Mouse (Mus musculus) embryonic facial prominence, embryonic 15.5 days (tissue): ENCODE results near the gene Hacd1. TPM values are rescaled to one million over a fixed set of nuclear protein-coding genes. Genes with fewer than 3 reads are reported as not detected.

Source experiments
- ATAC-seq: fragments of 200-750 bp; cut with Nextera tagmentation; 2 replicates; pipeline ENCODE4 v1.8.0; 2017; ENCODE audit warnings: low read depth, moderate TSS enrichment; ENCODE audit not compliant: insufficient number of reproducible peaks, low FRiP score, low TSS enrichment
- H3K27ac ChIP-seq: fragments of 300-500 bp; sonication (generic); replicated peaks from 2 replicates; pipeline ENCODE4 v1.5.1; 2015; ENCODE audit warnings: mild to moderate bottlenecking, inconsistent platforms
- H3K27me3 ChIP-seq: fragments of 300-500 bp; sonication (generic); 2 replicates; pipeline ENCODE4 v1.6.1; 2015; ENCODE audit warnings: inconsistent platforms
- H3K36me3 ChIP-seq: fragments of 300-500 bp; sonication (generic); 2 replicates; pipeline ENCODE4 v1.6.1; 2015; ENCODE audit warnings: mild to moderate bottlenecking, inconsistent platforms
- H3K4me1 ChIP-seq: fragments of 300-500 bp; sonication (generic); 2 replicates; pipeline ENCODE4 v1.6.1; 2015; ENCODE audit warnings: inconsistent platforms
- H3K4me2 ChIP-seq: fragments of 300-500 bp; sonication (generic); replicated peaks from 2 replicates; pipeline ENCODE4 v1.6.1; 2015; ENCODE audit warnings: mild to moderate bottlenecking, inconsistent platforms
- H3K4me3 ChIP-seq: fragments of 300-500 bp; sonication (generic); replicated peaks from 2 replicates; pipeline ENCODE4 v1.5.1; 2015; ENCODE audit warnings: mild to moderate bottlenecking, inconsistent platforms
- H3K9ac ChIP-seq: fragments of 300-500 bp; sonication (generic); 2 replicates; pipeline ENCODE4 v1.6.1; 2015; ENCODE audit warnings: inconsistent platforms
- H3K9me3 ChIP-seq: fragments of 300-500 bp; sonication (generic); replicated peaks from 2 replicates; pipeline ENCODE4 v1.6.1; 2016; ENCODE audit warnings: inconsistent platforms
- WGBS: fragments of 180-500 bp; shearing (Covaris S2); methylation state at CpG from one replicate; pipeline ENCODE4 v1.1.7; 2015; 5-methylcytosine and 5-hydroxymethylcytosine counted together
- polyA plus RNA-seq: library from polyadenylated mRNA; unstranded; fragments of >200 nt; fragmentation: Nextera tagmentation; extraction: Ambion mirVana; gene quantifications from 2 replicates; pipeline ENCODE4 v1.2.1, GENCODE M21; 2015

The Hacd1 gene
- polyA plus RNA-seq, 1 experiment from 2014 or later = 71.5 TPM

DNA sequence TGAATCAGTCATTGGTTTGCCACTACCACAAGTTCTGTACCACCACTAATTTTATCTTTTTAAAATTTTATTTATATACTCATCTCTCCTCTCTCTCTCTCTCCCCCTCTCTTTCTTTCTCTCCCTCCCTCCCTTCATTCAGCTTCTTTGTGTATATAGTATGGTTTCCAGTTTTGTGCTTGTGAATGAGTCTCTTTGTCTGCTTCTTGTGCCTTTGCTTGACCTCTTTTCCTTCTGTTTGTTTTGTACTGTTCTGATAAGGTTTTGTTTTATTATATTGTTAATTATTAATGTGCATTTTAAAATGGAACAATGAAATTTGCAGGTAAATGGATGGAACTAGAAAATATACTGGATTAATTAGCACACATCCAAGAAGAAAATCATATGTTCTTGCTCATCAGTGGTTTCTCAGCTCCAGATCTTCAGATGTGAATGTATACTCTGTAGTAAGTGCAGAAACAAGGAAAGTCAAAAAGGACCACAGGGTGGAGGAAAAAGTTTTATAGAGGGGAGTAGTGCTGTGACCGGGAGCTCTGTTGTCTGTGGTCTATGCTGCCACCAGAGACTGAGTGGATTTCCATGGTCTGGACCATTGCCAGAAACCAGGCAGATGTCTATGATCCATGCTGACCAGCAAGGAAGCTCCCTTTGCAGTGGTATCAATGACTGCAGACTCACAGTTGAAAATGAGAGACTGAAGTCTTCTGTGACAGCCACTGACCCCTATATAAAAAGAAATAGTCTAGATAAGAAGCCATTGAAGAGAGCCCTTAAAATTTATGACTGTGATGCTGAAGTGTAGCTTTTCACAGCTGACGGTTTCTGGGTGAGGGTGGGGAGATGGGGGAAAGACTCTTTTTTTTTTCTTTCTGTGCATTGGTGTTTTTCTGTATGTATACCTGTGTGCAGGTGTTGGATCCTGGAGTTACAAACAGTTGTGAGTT lies 10.0 kb upstream of the Hacd1 start:
- no peaks in the 10 kb centered on the region for H3K4me1 ChIP-seq
- H3K27ac ChIP-seq = no peak overlapping the region
- no peaks in the 10 kb centered on the region for H3K36me3 ChIP-seq
- no peak overlapping the region for H3K4me2 ChIP-seq
- ATAC-seq = no peak
- no peak overlapping the region for H3K9ac ChIP-seq
- WGBS = 60% methylated on average over 2 of the region's 2 CpGs
- H3K27me3 ChIP-seq = no peaks in the 10 kb centered on the region
- H3K9me3 ChIP-seq = no peaks in the 10 kb centered on the region
- H3K4me3 ChIP-seq = no peak overlapping the region

DNA sequence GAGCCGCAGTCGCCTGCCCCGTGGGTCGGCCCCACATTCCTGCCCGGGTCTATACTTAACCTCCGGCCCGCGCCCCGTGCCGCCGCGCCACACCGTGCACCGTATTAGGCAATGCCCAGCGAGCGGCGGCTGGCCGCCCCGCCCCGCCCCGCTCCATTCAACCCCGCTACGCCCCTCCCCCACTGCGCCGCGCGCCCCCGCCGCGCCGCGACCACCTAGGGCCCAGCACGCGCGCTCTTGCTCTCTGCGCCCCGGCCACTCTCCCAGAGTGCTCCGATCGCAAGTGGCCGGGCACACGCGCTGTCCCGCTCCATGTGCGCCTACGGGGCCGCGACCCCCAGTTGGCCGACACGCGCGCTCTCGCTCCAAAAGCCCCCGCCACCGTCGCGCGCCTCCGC lies 768 bp downstream of the Hacd1 start:
- H3K4me3 ChIP-seq = peak overlapping the region; percentile 81
- under 1% methylated on average over 56 of the region's 58 CpGs for WGBS
- H3K9ac ChIP-seq = peak overlapping the region; percentile 62
- peaks cover 9% of the 10 kb centered on the region for H3K4me1 ChIP-seq
- H3K9me3 ChIP-seq = no peaks in the 10 kb centered on the region
- ATAC-seq = peak; percentile 90
- H3K36me3 ChIP-seq = no peaks in the 10 kb centered on the region
- H3K27ac ChIP-seq = peak overlapping the region; percentile 83
- H3K27me3 ChIP-seq = no peaks in the 10 kb centered on the region
- H3K4me2 ChIP-seq = peak overlapping the region; percentile 83

DNA sequence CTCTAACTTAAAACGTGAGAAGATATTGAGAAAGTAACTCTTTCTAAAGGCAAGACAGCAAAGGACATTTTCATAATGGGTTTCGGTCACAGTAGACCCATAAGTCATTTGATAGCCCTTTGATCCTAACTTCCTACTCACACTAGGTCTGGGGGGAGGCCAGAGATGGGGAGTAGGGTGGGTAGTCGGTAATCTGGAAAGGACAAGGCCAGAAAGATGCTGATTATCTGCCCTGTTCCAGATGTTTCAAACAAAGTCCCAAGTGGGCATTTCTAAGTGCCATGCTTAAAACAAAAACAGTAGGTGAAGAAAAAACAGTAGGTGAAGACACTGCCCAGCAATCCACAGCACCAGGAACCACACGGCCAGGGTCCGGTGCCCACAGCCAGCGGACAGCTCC lies 1.2 kb downstream of the Hacd1 start:
- no peak for ATAC-seq
- no peaks in the 10 kb centered on the region for H3K27me3 ChIP-seq

DNA sequence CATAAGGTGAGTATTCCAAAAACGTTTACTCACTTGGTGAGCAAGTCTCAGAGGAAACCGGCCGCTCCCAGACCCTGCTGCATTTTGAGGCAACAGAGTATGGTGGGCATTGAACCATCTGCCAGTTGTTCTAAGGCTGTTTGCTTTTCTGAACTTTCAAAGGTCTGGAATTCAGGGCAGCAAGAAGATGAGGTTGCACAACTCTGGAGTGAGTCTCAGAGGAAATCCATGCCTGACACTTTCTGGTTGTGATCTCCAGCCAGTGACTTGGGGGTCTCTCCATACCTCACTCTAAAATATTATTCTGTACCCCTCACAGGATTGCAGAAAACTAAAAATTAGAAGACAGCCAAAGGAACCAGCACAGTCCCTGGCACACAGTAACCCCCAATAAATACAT lies 1.8 kb downstream of the Hacd1 start:
- H3K9ac ChIP-seq = no peak overlapping the region
- no peak for ATAC-seq
- H3K4me2 ChIP-seq = no peak overlapping the region
- H3K27ac ChIP-seq = no peak overlapping the region
- no peaks in the 10 kb centered on the region for H3K27me3 ChIP-seq
- 65% methylated on average over 3 of the region's 3 CpGs for WGBS
- H3K36me3 ChIP-seq = no peaks in the 10 kb centered on the region
- H3K4me3 ChIP-seq = no peak overlapping the region
- H3K9me3 ChIP-seq = no peaks in the 10 kb centered on the region
- peaks cover 9% of the 10 kb centered on the region for H3K4me1 ChIP-seq

More for the DNA sequence above, 1.2 kb downstream of the Hacd1 start:
- Histone ChIP-seq H3K4me3 (peak overlapping the region; percentile 81), H3K9me3 (no peaks in the 10 kb centered on the region), H3K9ac (peak overlapping the region; percentile 62), H3K36me3 (no peaks in the 10 kb centered on the region), H3K4me1 (peaks cover 9% of the 10 kb centered on the region), H3K27ac (peak overlapping the region; percentile 83), H3K4me2 (peak overlapping the region; percentile 83)
- WGBS = 4% methylated on average over 6 of the region's 6 CpGs

DNA sequence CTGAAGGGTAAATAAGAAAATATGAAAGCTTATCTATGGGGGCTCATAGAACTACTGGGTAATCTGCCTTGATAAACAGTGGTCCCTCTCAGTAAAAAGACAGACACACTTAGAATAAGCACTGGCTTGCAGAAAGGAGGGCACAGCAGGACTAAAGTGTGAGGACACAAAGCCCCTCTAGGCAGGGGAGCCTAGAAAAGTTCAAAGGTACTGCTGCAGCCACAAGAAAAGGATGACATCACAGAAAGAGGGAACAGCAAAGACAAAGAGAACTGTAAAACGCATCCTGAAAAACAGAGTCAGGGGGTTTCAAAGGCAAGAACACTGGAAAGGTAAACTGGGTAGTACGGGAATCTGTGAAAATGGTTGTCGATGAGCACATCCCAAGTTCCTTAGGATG lies 2.3 kb downstream of the Hacd1 start:
- Histone ChIP-seq H3K9me3 (no peaks in the 10 kb centered on the region), H3K27ac (no peak overlapping the region), H3K4me3 (no peak overlapping the region), H3K9ac (no peak overlapping the region), H3K36me3 (no peaks in the 10 kb centered on the region), H3K4me2 (no peak overlapping the region), H3K27me3 (no peaks in the 10 kb centered on the region), H3K4me1 (peaks cover 9% of the 10 kb centered on the region)
- no peak for ATAC-seq
- WGBS = 70% methylated on average over 3 of the region's 3 CpGs

DNA sequence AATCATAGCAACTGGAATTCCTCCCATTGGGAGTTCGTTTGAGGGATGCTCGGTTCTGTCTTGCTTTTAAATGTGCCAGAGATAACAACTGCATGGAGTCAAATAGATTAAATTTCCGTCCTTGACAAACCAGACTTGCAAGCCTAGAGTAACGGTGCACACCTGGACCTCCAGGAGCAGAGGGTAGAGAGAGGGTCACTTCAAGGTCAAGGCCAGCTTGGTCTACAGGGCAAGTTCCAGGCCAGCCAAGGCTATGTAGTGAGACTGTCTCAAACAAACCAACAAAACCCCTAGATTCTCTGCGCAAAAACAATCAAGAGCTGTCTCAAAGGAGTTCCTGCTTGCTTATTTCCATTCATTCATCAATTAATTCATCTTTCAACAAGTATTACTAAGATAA lies 7.1 kb downstream of the Hacd1 start:
- Histone ChIP-seq H3K4me3 (no peak overlapping the region), H3K4me1 (no peaks in the 10 kb centered on the region)
- 66% methylated on average over 5 of the region's 5 CpGs for WGBS

DNA sequence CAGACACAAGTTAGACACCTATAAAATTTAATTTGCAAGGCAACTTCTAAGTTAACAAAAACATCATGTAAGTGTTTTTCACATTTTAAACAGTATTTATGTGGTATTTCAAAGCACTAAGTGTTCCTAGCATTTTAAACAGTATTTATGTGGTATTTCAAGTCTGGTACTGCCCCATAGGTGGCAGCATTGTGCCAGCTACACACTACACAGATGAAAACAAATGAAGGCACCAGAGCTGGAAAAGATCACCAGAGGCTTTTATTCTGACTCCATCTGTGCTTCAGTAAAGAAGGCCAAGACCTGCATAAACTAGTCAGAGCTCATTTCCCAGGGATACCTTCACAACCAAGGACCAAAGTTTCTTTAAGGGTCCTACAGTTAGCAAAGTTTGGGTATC lies 7.6 kb downstream of the Hacd1 start:
- Histone ChIP-seq H3K9me3 (no peaks in the 10 kb centered on the region), H3K27me3 (no peaks in the 10 kb centered on the region), H3K4me2 (no peak overlapping the region), H3K4me1 (no peaks in the 10 kb centered on the region), H3K36me3 (no peaks in the 10 kb centered on the region), H3K27ac (no peak overlapping the region), H3K4me3 (no peak overlapping the region), H3K9ac (no peak overlapping the region)
- no peak for ATAC-seq

More for the DNA sequence above, 7.1 kb downstream of the Hacd1 start:
- H3K9ac ChIP-seq = no peak overlapping the region
- H3K27ac ChIP-seq = no peak overlapping the region
- no peaks in the 10 kb centered on the region for H3K9me3 ChIP-seq
- no peak for ATAC-seq
- no peaks in the 10 kb centered on the region for H3K36me3 ChIP-seq
- no peak overlapping the region for H3K4me2 ChIP-seq
- no peaks in the 10 kb centered on the region for H3K27me3 ChIP-seq

DNA sequence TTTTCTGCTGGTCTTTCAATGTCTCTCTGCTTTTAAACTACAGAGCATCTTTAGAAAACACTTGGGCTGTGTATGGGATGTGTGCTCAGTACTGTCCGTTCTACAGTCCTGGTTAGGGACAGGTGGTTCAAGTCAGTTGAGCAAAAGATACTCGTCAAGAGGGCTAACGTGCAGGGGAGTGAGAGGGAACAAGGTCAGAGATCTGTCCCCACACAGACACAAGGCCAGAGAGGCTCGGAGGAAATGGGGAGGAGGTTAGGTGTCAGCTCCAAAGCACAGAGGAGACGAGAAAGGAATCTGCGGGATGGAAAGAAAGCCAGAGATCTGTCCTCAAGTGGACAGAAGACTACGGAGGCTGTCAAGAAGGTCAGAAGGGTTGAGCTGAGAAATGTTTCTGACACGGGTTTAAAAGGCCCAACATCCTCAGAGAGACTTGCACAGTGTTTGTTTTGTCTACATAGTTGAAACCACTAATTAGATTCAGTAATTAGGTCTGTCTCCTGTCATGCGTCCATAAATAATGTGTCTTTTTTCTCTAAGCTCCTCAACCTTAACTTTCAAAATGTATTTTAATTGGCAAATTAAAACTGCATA lies 12.3 kb downstream of the Hacd1 start:
- Histone ChIP-seq H3K27me3 (no peaks in the 10 kb centered on the region), H3K4me3 (no peak overlapping the region), H3K4me2 (no peak overlapping the region), H3K9me3 (no peaks in the 10 kb centered on the region), H3K4me1 (no peaks in the 10 kb centered on the region), H3K9ac (no peak overlapping the region), H3K36me3 (no peaks in the 10 kb centered on the region), H3K27ac (no peak overlapping the region)
- no peak for ATAC-seq
- 40% methylated on average over 9 of the region's 9 CpGs for WGBS

DNA sequence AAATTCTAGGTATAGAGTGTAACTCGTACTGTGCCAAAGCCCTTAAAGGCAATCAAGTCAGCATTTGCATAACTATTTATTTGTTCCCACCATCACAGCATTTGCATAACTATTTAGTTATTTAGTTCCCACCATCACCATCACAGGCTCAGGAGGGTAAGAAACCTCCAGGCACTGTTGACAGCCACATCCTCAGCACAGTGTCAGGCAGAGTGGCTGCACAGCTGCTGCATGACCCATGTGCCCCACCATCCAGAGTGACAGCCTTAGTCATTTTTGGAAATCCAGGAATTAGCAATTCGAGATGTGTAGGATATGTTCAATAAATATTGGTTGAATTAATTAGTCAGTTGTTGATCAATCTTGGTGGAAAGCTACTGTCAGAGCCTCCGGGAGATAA lies 12.9 kb downstream of the Hacd1 start:
- H3K9ac ChIP-seq = no peak overlapping the region
- no peaks in the 10 kb centered on the region for H3K4me1 ChIP-seq
- no peaks in the 10 kb centered on the region for H3K9me3 ChIP-seq
- no peak overlapping the region for H3K4me2 ChIP-seq
- 75% methylated on average over 3 of the region's 3 CpGs for WGBS
- no peak overlapping the region for H3K4me3 ChIP-seq
- H3K27me3 ChIP-seq = no peaks in the 10 kb centered on the region
- no peaks in the 10 kb centered on the region for H3K36me3 ChIP-seq
- ATAC-seq = no peak
- H3K27ac ChIP-seq = no peak overlapping the region

DNA sequence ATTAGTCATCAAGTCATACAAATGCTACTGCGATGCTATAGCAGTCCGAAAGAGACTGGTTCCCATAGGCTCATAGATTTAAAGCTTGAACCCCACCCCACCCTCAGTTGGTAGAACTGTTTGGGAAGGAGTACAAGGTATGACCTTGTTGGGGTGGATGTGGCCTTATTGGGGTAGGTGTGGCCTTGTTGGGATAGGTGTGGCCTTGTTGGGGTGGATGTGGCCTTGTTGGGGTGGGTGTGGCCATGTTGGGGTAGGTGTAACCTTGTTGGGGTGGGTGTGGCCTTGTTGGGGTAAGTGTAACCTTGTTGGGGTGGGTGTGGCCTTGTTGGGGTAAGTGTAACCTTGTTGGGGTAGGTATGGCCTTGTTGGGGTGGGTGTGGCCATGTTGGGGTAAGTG lies 14.7 kb downstream of the Hacd1 start:
- H3K9ac ChIP-seq = no peak overlapping the region
- no peaks in the 10 kb centered on the region for H3K27me3 ChIP-seq
- 100% methylated on average over 2 of the region's 2 CpGs for WGBS
- ATAC-seq = no peak
- H3K27ac ChIP-seq = no peak overlapping the region
- H3K4me1 ChIP-seq = no peaks in the 10 kb centered on the region
- no peaks in the 10 kb centered on the region for H3K36me3 ChIP-seq
- H3K9me3 ChIP-seq = no peaks in the 10 kb centered on the region
- H3K4me3 ChIP-seq = no peak overlapping the region
- H3K4me2 ChIP-seq = no peak overlapping the region

DNA sequence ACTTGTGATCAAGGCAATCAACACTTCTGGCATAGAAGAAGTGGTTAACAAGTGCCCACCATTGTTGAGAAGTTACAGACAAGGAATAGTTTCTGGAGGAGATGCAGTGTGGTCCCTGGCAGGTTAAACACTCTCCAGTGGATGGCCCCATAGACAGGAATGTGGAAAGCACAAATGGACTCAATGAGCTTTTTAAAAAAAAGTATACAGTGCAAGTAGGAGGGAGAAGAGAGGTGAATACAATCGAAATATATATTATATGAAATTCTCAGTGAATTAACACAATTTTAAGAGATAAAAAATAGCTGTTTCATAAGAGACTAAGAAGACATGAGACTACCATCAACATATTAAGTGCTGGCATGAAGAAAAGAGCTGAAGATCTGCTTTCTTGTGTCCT lies 36.7 kb downstream of the Hacd1 start:
- H3K9me3 ChIP-seq = no peaks in the 10 kb centered on the region
- no peaks in the 10 kb centered on the region for H3K27me3 ChIP-seq
- H3K9ac ChIP-seq = no peak overlapping the region
- H3K4me1 ChIP-seq = no peaks in the 10 kb centered on the region
- no peaks in the 10 kb centered on the region for H3K36me3 ChIP-seq
- H3K27ac ChIP-seq = no peak overlapping the region
- WGBS = 97% methylated on average over 1 of the region's 1 CpGs
- ATAC-seq = no peak
- no peak overlapping the region for H3K4me3 ChIP-seq
- no peak overlapping the region for H3K4me2 ChIP-seq
